Mouse (Mus musculus) fat pad, adult 2 months (tissue): ENCODE measurements around the gene Clec1a.
A peak's percentile ranks its signal among the peaks of the same experiment; 100 is the strongest.

Experiments used
- DNase-seq: peaks from one replicate; pipeline ENCODE4 v3.0.0-alpha.2; 2011; ENCODE audit warnings: low read depth, low spot score; ENCODE audit errors: extremely low read depth

Gene Clec1a

GRCm38 (mm10) chr6:129407324-129407723, 44.5 kb downstream of the Clec1a start:
- DNase-seq = no peak

GRCm38 (mm10) chr6:129405999-129406398, 45.8 kb downstream of the Clec1a start:
- no peak for DNase-seq

GRCm38 (mm10) chr6:129403391-129403790, 48.4 kb downstream of the Clec1a start:
- DNase-seq = peak; percentile 66

- DNase-seq = no peak
These were observed 49.4 kb downstream of the Clec1a start for GRCm38 (mm10) chr6:129402404-129402803.

- no peak for DNase-seq
These were observed 51.9 kb downstream of the Clec1a start for GRCm38 (mm10) chr6:129399945-129400344.

- no peak for DNase-seq
These were observed 54.8 kb downstream of the Clec1a start, which contains the start of gene Clec1b for GRCm38 (mm10) chr6:129396997-129397396. Gene Clec1b, plus strand, starts transcription at chr6:129397297.

- no peak for DNase-seq
These were observed 58.1 kb downstream of the Clec1a start for GRCm38 (mm10) chr6:129393732-129394131.

- no peak for DNase-seq
These were observed 58.6 kb downstream of the Clec1a start for GRCm38 (mm10) chr6:129393087-129393720.

GRCm38 (mm10) chr6:129385774-129386173, 66.0 kb downstream of the Clec1a start, which contains the start of gene Clec12b:
Gene Clec12b, minus strand, starts transcription at chr6:129385874.
- DNase-seq = no peak

- DNase-seq = no peak
These were observed 66.8 kb downstream of the Clec1a start for GRCm38 (mm10) chr6:129385000-129385399.

- no peak for DNase-seq
These were observed 68.3 kb downstream of the Clec1a start for GRCm38 (mm10) chr6:129383466-129383865.

GRCm38 (mm10) chr6:129381736-129382135, 70.1 kb downstream of the Clec1a start:
- DNase-seq = no peak

GRCm38 (mm10) chr6:129380454-129380853, 71.3 kb downstream of the Clec1a start:
- no peak for DNase-seq

GRCm38 (mm10) chr6:129374937-129375471, 76.8 kb downstream of the Clec1a start:
- no peak for DNase-seq
